Mouse (Mus musculus) MEL (cell line): ENCODE data around the gene Dhdh. TPM values are rescaled to one million over a fixed set of nuclear protein-coding genes. Genes with fewer than 3 reads are reported as not detected.

Source experiments
- DNase-seq: peaks from one replicate; pipeline ENCODE4 v3.0.0; 2011; ENCODE audit warnings: low read depth, low spot score
- H3K27ac ChIP-seq: 2 replicates; pipeline ENCODE4 v1.5.1; 2012; ENCODE audit warnings: low read depth, mild to moderate bottlenecking, control low read depth, low read length, moderate library complexity; ENCODE audit not compliant: control insufficient read depth
- H3K27me3 ChIP-seq, 2 experiments: fragments of 150-350 bp in 1 of 2; sonication (generic) in 1 of 2; 2 replicates each; pipeline ENCODE4 v1.6.1; 2012; ENCODE audit warnings: low read length in 2 of 2, mild to moderate bottlenecking in 2 of 2, improper control_type of control experiment in 1 of 2, moderate library complexity in 1 of 2; ENCODE audit not compliant: insufficient read depth in 2 of 2, control insufficient read depth in 1 of 2
- H3K36me3 ChIP-seq, 2 experiments: 2 replicates each; pipeline ENCODE4 v1.6.1; 2012 to 2014; ENCODE audit warnings: low read length in 2 of 2, improper control_type of control experiment in 1 of 2, inconsistent platforms in 1 of 2, mild to moderate bottlenecking in 1 of 2; ENCODE audit not compliant: insufficient read depth in 2 of 2, control insufficient read depth in 1 of 2
- H3K4me1 ChIP-seq, 2 experiments: fragments of 150-350 bp in 1 of 2; sonication (generic) in 1 of 2; 2 replicates each; pipeline ENCODE4 v1.6.1; 2012; ENCODE audit warnings: low read length in 2 of 2, improper control_type of control experiment in 1 of 2, mild to moderate bottlenecking in 1 of 2; ENCODE audit not compliant: insufficient read depth in 2 of 2, control insufficient read depth in 1 of 2
- H3K4me3 ChIP-seq, 2 experiments: fragments of 150-350 bp in 1 of 2; sonication (generic) in 1 of 2; 2 replicates each; pipeline ENCODE4 v1.5.1; 2012; ENCODE audit warnings: low read depth in 2 of 2, low read length in 2 of 2, mild to moderate bottlenecking in 2 of 2, moderate library complexity in 2 of 2, control low read depth in 1 of 2, improper control_type of control experiment in 1 of 2; ENCODE audit not compliant: control insufficient read depth in 1 of 2, insufficient read depth in 1 of 2
- H3K79me2 ChIP-seq: 2 replicates; pipeline ENCODE4 v1.6.1; 2012; ENCODE audit warnings: mild to moderate bottlenecking, low read length, moderate library complexity; ENCODE audit not compliant: control insufficient read depth, poor library complexity, insufficient read depth
- H3K9ac ChIP-seq: 2 replicates; pipeline ENCODE4 v1.6.1; 2012; ENCODE audit warnings: low read depth, mild to moderate bottlenecking, control low read depth, low read length, moderate library complexity; ENCODE audit not compliant: control insufficient read depth, poor library complexity, severe bottlenecking
- H3K9me3 ChIP-seq: fragments of 150-350 bp; sonication (generic); replicated peaks from 2 replicates; pipeline ENCODE4 v1.6.1; 2012; ENCODE audit warnings: mild to moderate bottlenecking, low read length, improper control_type of control experiment, moderate library complexity; ENCODE audit not compliant: insufficient read depth
- BHLHE40 ChIP-seq: IDR thresholded peaks from 2 replicates; pipeline ENCODE4 v1.6.1; 2012; ENCODE audit warnings: low read depth, mild to moderate bottlenecking, inconsistent platforms, low read length, improper control_type of control experiment, borderline replicate concordance
- CHD1 ChIP-seq: IDR thresholded peaks from 2 replicates; pipeline ENCODE4 v1.6.1; 2012; ENCODE audit warnings: low read depth, mild to moderate bottlenecking, inconsistent platforms, low read length, improper control_type of control experiment
- CHD2 ChIP-seq: IDR thresholded peaks from 2 replicates; pipeline ENCODE4 v1.6.1; 2011; ENCODE audit warnings: low read length, improper control_type of control experiment
- CTCF ChIP-seq, 3 experiments: IDR thresholded peaks in 2 of 3; conservative IDR thresholded peaks in 1 of 3; 2 replicates each; pipeline ENCODE4 v1.5.1; 2011 to 2012; ENCODE audit warnings: low read length in 3 of 3, low read depth in 2 of 3, mild to moderate bottlenecking in 2 of 3, improper control_type of control experiment in 1 of 3, inconsistent platforms in 1 of 3, mixed read lengths in 1 of 3, moderate library complexity in 1 of 3; ENCODE audit not compliant: control insufficient read depth in 1 of 3, insufficient read depth in 1 of 3, poor library complexity in 1 of 3, severe bottlenecking in 1 of 3
- E2F4 ChIP-seq: IDR thresholded peaks from 2 replicates; pipeline ENCODE4 v1.6.1; 2011; ENCODE audit warnings: low read depth, low read length, improper control_type of control experiment, borderline replicate concordance
- ELF1 ChIP-seq: IDR thresholded peaks from 2 replicates; pipeline ENCODE4 v1.6.1; 2014; ENCODE audit warnings: low read depth, mild to moderate bottlenecking, inconsistent platforms, low read length, improper control_type of control experiment, moderate library complexity
- EP300 ChIP-seq, 2 experiments: IDR thresholded peaks; 2 replicates each; pipeline ENCODE4 v1.6.1; 2011; ENCODE audit warnings: improper control_type of control experiment in 2 of 2, low read length in 2 of 2, low read depth in 1 of 2, mild to moderate bottlenecking in 1 of 2
- ETS1 ChIP-seq: IDR thresholded peaks from 2 replicates; pipeline ENCODE4 v1.6.1; 2012; ENCODE audit warnings: low read depth, mild to moderate bottlenecking, inconsistent platforms, low read length, improper control_type of control experiment, moderate library complexity
- GABPA ChIP-seq: IDR thresholded peaks from 2 replicates; pipeline ENCODE4 v1.6.1; 2012; ENCODE audit warnings: low read depth, mild to moderate bottlenecking, inconsistent platforms, low read length, improper control_type of control experiment, moderate library complexity
- GATA1 ChIP-seq: IDR thresholded peaks from 2 replicates; pipeline ENCODE4 v1.6.1; 2011; ENCODE audit warnings: low read depth, low read length, improper control_type of control experiment
- HCFC1 ChIP-seq: IDR thresholded peaks from 2 replicates; pipeline ENCODE4 v1.6.1; 2012; ENCODE audit warnings: low read depth, mild to moderate bottlenecking, inconsistent platforms, low read length, improper control_type of control experiment, moderate library complexity
- JUND ChIP-seq: IDR thresholded peaks from 2 replicates; pipeline ENCODE4 v1.6.1; 2011; ENCODE audit warnings: low read depth, mild to moderate bottlenecking, improper control_type of control experiment, low read length
- KAT2A ChIP-seq: conservative IDR thresholded peaks from 2 replicates; pipeline ENCODE4 v1.6.1; 2012; ENCODE audit warnings: low read depth, low read length, improper control_type of control experiment, inconsistent platforms
- MAFK ChIP-seq: IDR thresholded peaks from 2 replicates; pipeline ENCODE4 v1.6.1; 2011; ENCODE audit warnings: low read depth, mild to moderate bottlenecking, low read length, improper control_type of control experiment, borderline replicate concordance
- MAX ChIP-seq: IDR thresholded peaks from 2 replicates; pipeline ENCODE4 v1.6.1; 2011; ENCODE audit warnings: low read length, improper control_type of control experiment
- MAZ ChIP-seq: IDR thresholded peaks from 2 replicates; pipeline ENCODE4 v1.6.1; 2012; ENCODE audit warnings: low read depth, mild to moderate bottlenecking, inconsistent platforms, low read length, improper control_type of control experiment
- MEF2A ChIP-seq: IDR thresholded peaks from 2 replicates; pipeline ENCODE4 v1.6.1; 2014; ENCODE audit warnings: low read depth, mild to moderate bottlenecking, inconsistent platforms, low read length, improper control_type of control experiment; ENCODE audit not compliant: poor library complexity, insufficient replicate concordance, severe bottlenecking; ENCODE audit errors: extremely low read depth
- MXI1 ChIP-seq: IDR thresholded peaks from 2 replicates; pipeline ENCODE4 v1.6.1; 2011; ENCODE audit warnings: mild to moderate bottlenecking, low read depth, low read length, improper control_type of control experiment
- MYB ChIP-seq: IDR thresholded peaks from 2 replicates; pipeline ENCODE4 v1.6.1; 2011; ENCODE audit warnings: mild to moderate bottlenecking, low read depth, low read length, improper control_type of control experiment
- MYC ChIP-seq: IDR thresholded peaks from 2 replicates; pipeline ENCODE4 v1.6.1; 2011; ENCODE audit warnings: low read depth, mild to moderate bottlenecking, low read length, improper control_type of control experiment, moderate library complexity
- NELFE ChIP-seq: IDR thresholded peaks from 2 replicates; pipeline ENCODE4 v1.6.1; 2011; ENCODE audit warnings: low read depth, low read length, improper control_type of control experiment
- NRF1 ChIP-seq: IDR thresholded peaks from 2 replicates; pipeline ENCODE4 v1.6.1; 2014; ENCODE audit warnings: low read depth, mild to moderate bottlenecking, inconsistent platforms, low read length, improper control_type of control experiment, moderate library complexity; ENCODE audit not compliant: poor library complexity, insufficient read depth, severe bottlenecking
- POLR2A ChIP-seq, 2 experiments: IDR thresholded peaks; 2 replicates each; pipeline ENCODE4 v1.6.1; 2011 to 2012; ENCODE audit warnings: low read length in 2 of 2, mild to moderate bottlenecking in 2 of 2, control low read depth in 1 of 2, improper control_type of control experiment in 1 of 2, low read depth in 1 of 2, moderate library complexity in 1 of 2; ENCODE audit not compliant: control insufficient read depth in 1 of 2, insufficient read depth in 1 of 2, poor library complexity in 1 of 2
- POLR2AphosphoS2 ChIP-seq: IDR thresholded peaks from 2 replicates; pipeline ENCODE4 v1.6.1; 2011; ENCODE audit warnings: low read length, improper control_type of control experiment
- POLR2AphosphoS5 ChIP-seq: IDR thresholded peaks from 2 replicates; pipeline ENCODE4 v1.6.1; 2012; ENCODE audit warnings: low read depth, borderline replicate concordance, mild to moderate bottlenecking, inconsistent platforms, low read length, moderate library complexity, mixed read lengths
- RAD21 ChIP-seq: IDR thresholded peaks from 2 replicates; pipeline ENCODE4 v1.6.1; 2011; ENCODE audit warnings: mild to moderate bottlenecking, low read depth, low read length, improper control_type of control experiment
- RCOR1 ChIP-seq: IDR thresholded peaks from 2 replicates; pipeline ENCODE4 v1.6.1; 2012; ENCODE audit warnings: low read depth, mild to moderate bottlenecking, inconsistent platforms, low read length, improper control_type of control experiment
- SIN3A ChIP-seq: IDR thresholded peaks from 2 replicates; pipeline ENCODE4 v1.6.1; 2012; ENCODE audit warnings: low read length, improper control_type of control experiment, inconsistent platforms
- SMC3 ChIP-seq: IDR thresholded peaks from 2 replicates; pipeline ENCODE4 v1.6.1; 2011; ENCODE audit warnings: low read depth, low read length, improper control_type of control experiment
- TAL1 ChIP-seq: IDR thresholded peaks from 2 replicates; pipeline ENCODE4 v1.6.1; 2012; ENCODE audit warnings: mild to moderate bottlenecking, inconsistent platforms, low read length, moderate library complexity, mixed read lengths
- TBP ChIP-seq: IDR thresholded peaks from 2 replicates; pipeline ENCODE4 v1.8.0; 2011; ENCODE audit warnings: low read depth, low read length, improper control_type of control experiment
- TCF12 ChIP-seq: IDR thresholded peaks from 2 replicates; pipeline ENCODE4 v1.6.1; 2014; ENCODE audit warnings: low read depth, mild to moderate bottlenecking, inconsistent platforms, low read length, improper control_type of control experiment, moderate library complexity
- UBTF ChIP-seq: IDR thresholded peaks from 2 replicates; pipeline ENCODE4 v1.6.1; 2012; ENCODE audit warnings: low read depth, mild to moderate bottlenecking, inconsistent platforms, low read length, improper control_type of control experiment, moderate library complexity, borderline replicate concordance; ENCODE audit not compliant: insufficient read depth
- USF1 ChIP-seq: IDR thresholded peaks from 2 replicates; pipeline ENCODE4 v1.6.1; 2014; ENCODE audit warnings: low read depth, mild to moderate bottlenecking, inconsistent platforms, low read length, improper control_type of control experiment, moderate library complexity
- USF2 ChIP-seq, 2 experiments: IDR thresholded peaks; 2 replicates each; pipeline ENCODE4 v1.6.1; 2011 to 2012; ENCODE audit warnings: improper control_type of control experiment in 2 of 2, low read length in 2 of 2, borderline replicate concordance in 1 of 2, inconsistent platforms in 1 of 2, low read depth in 1 of 2, mild to moderate bottlenecking in 1 of 2; ENCODE audit not compliant: insufficient read depth in 1 of 2
- ZC3H11A ChIP-seq: IDR thresholded peaks from 2 replicates; pipeline ENCODE4 v1.6.1; 2012; ENCODE audit warnings: low read depth, mild to moderate bottlenecking, inconsistent platforms, low read length, improper control_type of control experiment
- ZKSCAN1 ChIP-seq: IDR thresholded peaks from 2 replicates; pipeline ENCODE4 v1.6.1; 2012; ENCODE audit warnings: low read depth, mild to moderate bottlenecking, inconsistent platforms, low read length, improper control_type of control experiment, moderate library complexity
- ZMIZ1 ChIP-seq: IDR thresholded peaks from 2 replicates; pipeline ENCODE4 v1.6.1; 2012; ENCODE audit warnings: low read depth, mild to moderate bottlenecking, inconsistent platforms, low read length, improper control_type of control experiment, moderate library complexity
- ZNF384 ChIP-seq: IDR thresholded peaks from 2 replicates; pipeline ENCODE4 v1.6.1; 2012; ENCODE audit warnings: low read depth, mild to moderate bottlenecking, inconsistent platforms, low read length, improper control_type of control experiment
- polyA plus RNA-seq, 2 experiments: library from polyadenylated mRNA; stranded (reverse) in 1 of 2; unstranded in 1 of 2; fragments of >175 nt in 1 of 2; fragments of >200 nt in 1 of 2; gene quantifications; 2 replicates each; pipeline versions ENCODE4 v1.2.1 to v1.2.4; 2012; ENCODE audit warnings: low replicate concordance in 2 of 2, low read depth in 1 of 2; ENCODE audit not compliant: insufficient read length in 2 of 2, insufficient read depth in 1 of 2, missing spikeins in 1 of 2
- total RNA-seq: library from RNA; depleted of rRNA; stranded (reverse); fragments of 300-350 nt; gene quantifications from 2 replicates; pipeline ENCODE4 v1.2.3, GENCODE M21; 2012

Gene Dhdh
- total and polyA plus RNA-seq, 3 experiments, result 0.08 to 1.6 TPM; not detected in 1

DNA sequence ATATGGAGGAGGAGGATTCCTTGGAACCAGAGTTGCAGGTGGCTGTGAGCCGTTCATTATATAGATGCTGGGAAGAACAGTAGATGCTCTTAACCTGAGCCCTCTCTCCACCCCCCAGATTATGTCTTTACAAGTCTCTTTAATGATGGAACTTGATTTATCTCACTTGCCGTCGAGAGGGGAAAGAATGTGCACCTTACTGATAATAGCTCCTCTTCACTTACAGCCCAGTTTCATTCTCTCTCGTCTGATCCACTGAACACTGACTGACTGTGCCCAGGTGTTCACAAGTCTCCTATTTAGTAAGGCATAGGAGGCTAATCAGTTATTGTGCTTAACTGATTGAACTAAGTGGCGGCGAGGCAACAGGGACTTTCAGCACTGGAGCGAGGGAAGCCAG, 973 bp upstream of the Dhdh start:
- H3K79me2 ChIP-seq, result no peaks in the 10 kb centered on the region
- H3K36me3 ChIP-seq, result peaks cover 0 to 25% of the 10 kb centered on the region in 2 experiments; a peak in 3 of 4 replicates
- peak; percentile 73 for DNase-seq
- H3K27me3 ChIP-seq, result no peaks in the 10 kb centered on the region
- H3K4me1 ChIP-seq, result peaks cover 8 to 31% of the 10 kb centered on the region in 2 experiments
- no peak overlapping the region for H3K4me3 ChIP-seq
- TF ChIP-seq MXI1 (no peak), ETS1 (peak; percentile 53; the same call in 1 of the 2 replicates), ZC3H11A (no peak), MEF2A (no peak), USF1 (no peak), RCOR1 (peak; percentile 72), MAZ (no peak), ZNF384 (no peak), KAT2A (no peak), EP300 (IDR thresholded peaks at IDR 0.05; ENCODE audit: low read depth in 1 of 2, low read length in 2 of 2) (peak; percentile 64 to 78), SIN3A (no peak), TCF12 (peak; percentile 89), HCFC1 (no peak), TAL1 (peak; percentile 86), MAX (no peak), GATA1 (peak; percentile 89), USF2 (IDR thresholded peaks at IDR 0.05; ENCODE audit: borderline replicate concordance in 1 of 2, insufficient read depth in 1 of 2, low read depth in 1 of 2, low read length in 2 of 2) (no peak), MYB (no peak), CTCF (IDR thresholded peaks at IDR 0.05 in 2 of 3, conservative IDR thresholded peaks at IDR 0.05 in 1 of 3; ENCODE audit: control insufficient read depth in 1 of 3, insufficient read depth in 1 of 3, low read depth in 2 of 3, low read length in 3 of 3, poor library complexity in 1 of 3, severe bottlenecking in 1 of 3) (no peak), NRF1 (no peak), BHLHE40 (no peak), NELFE (no peak), SMC3 (no peak), POLR2AphosphoS5 (no peak), TBP (no peak), E2F4 (no peak), POLR2AphosphoS2 (no peak), POLR2A (IDR thresholded peaks at IDR 0.05; ENCODE audit: control insufficient read depth in 1 of 2, insufficient read depth in 1 of 2, low read depth in 1 of 2, low read length in 2 of 2, poor library complexity in 1 of 2) (no peak), ELF1 (no peak), CHD2 (no peak), JUND (no peak), CHD1 (no peak), ZKSCAN1 (no peak), GABPA (no peak), MAFK (no peak), ZMIZ1 (no peak), UBTF (no peak), MYC (no peak), RAD21 (no peak)
- H3K9me3 ChIP-seq, result no peaks in the 10 kb centered on the region
- H3K9ac ChIP-seq, result no peak overlapping the region
- H3K27ac ChIP-seq, result no peak overlapping the region
